Mouse (Mus musculus) G1E (cell line): ENCODE results near the gene Gm11985. TPM values are rescaled to one million over a fixed set of nuclear protein-coding genes. Genes with fewer than 3 reads are reported as not detected.

Source experiments
- ATAC-seq: 2 replicates; pipeline ENCODE4 v1.8.0; 2016; ENCODE audit warnings: mild to moderate bottlenecking; ENCODE audit not compliant: insufficient number of reproducible peaks, poor library complexity, low FRiP score, severe bottlenecking; ENCODE audit errors: extremely low read depth
- DNase-seq: peaks from one replicate; pipeline ENCODE4 v3.0.0; 2012; ENCODE audit warnings: low spot score
- H3K27me3 ChIP-seq: 2 replicates; pipeline ENCODE4 v1.6.1; 2012; ENCODE audit warnings: mild to moderate bottlenecking, low read length, inconsistent platforms; ENCODE audit not compliant: insufficient read depth
- H3K36me3 ChIP-seq: replicated peaks from 2 replicates; pipeline ENCODE3; 2012; ENCODE audit warnings: mild to moderate bottlenecking, inconsistent platforms
- H3K4me1 ChIP-seq: 2 replicates; pipeline ENCODE4 v1.6.1; 2012; ENCODE audit warnings: low read depth, low read length, inconsistent platforms, mixed read lengths; ENCODE audit not compliant: insufficient read depth
- H3K4me3 ChIP-seq: 2 replicates; pipeline ENCODE4 v1.5.1; 2012; ENCODE audit warnings: low read depth, mild to moderate bottlenecking, inconsistent platforms, low read length, moderate library complexity, mixed read lengths
- H3K9me3 ChIP-seq: replicated peaks from 2 replicates; pipeline ENCODE4 v1.6.1; 2012; ENCODE audit warnings: inconsistent platforms
- CTCF ChIP-seq: IDR thresholded peaks from 2 replicates; pipeline ENCODE4 v1.5.1; 2012; ENCODE audit warnings: low read depth, low read length, inconsistent platforms, mixed read lengths
- GATA1 ChIP-seq: IDR thresholded peaks from 2 replicates; pipeline ENCODE4 v1.6.1; 2012; ENCODE audit warnings: borderline replicate concordance, low read length, inconsistent platforms, mixed read lengths
- GATA2 ChIP-seq: IDR thresholded peaks from 2 replicates; pipeline ENCODE4 v1.6.1; 2012; ENCODE audit warnings: low read depth, low read length, inconsistent platforms, borderline replicate concordance
- POLR2AphosphoS5 ChIP-seq: IDR thresholded peaks from 2 replicates; pipeline ENCODE4 v1.6.1; 2012; ENCODE audit warnings: low read depth, low read length, inconsistent platforms; ENCODE audit not compliant: insufficient replicate concordance
- TAL1 ChIP-seq: conservative IDR thresholded peaks from 2 replicates; pipeline ENCODE4 v1.6.1; 2012; ENCODE audit warnings: low read depth, low read length, inconsistent platforms, mixed read lengths
- polyA plus RNA-seq: library from polyadenylated mRNA; stranded (reverse); fragments of >175 nt; gene quantifications from 2 replicates; pipeline ENCODE4 v1.2.3, GENCODE M21; 2012
- total RNA-seq, 2 experiments: library from RNA; stranded (forward) in 1 of 2; stranded (reverse) in 1 of 2; fragments of 200-1000 nt in 1 of 2; fragments of >200 nt in 1 of 2; fragmentation: Nextera tagmentation in 1 of 2; gene quantifications; 2 replicates each; pipeline ENCODE4 v1.2.3; 2014 to 2017

The Gm11985 gene
- total and polyA plus RNA-seq, 3 experiments = 0.11 TPM; not detected in 2

GRCm38 (mm10) chr11:7161502-7162174 is 26.7 kb downstream of the Gm11985 start:
- Histone ChIP-seq H3K4me3 (no peak overlapping the region), H3K4me1 (no peaks in the 10 kb centered on the region), H3K36me3 (no peaks in the 10 kb centered on the region), H3K27me3 (no peaks in the 10 kb centered on the region), H3K9me3 (peaks cover 16% of the 10 kb centered on the region)
- DNase-seq (no peak), ATAC-seq (no peak)
- TF ChIP-seq TAL1 = no peak
- TF ChIP-seq CTCF = peak; percentile 33; the same call in 1 of the 2 replicates
- no peak for TF ChIP-seq GATA2

- H3K4me3 ChIP-seq = no peak overlapping the region
- TF ChIP-seq TAL1 (no peak), GATA1 (no peak), POLR2AphosphoS5 (no peak), GATA2 (no peak), CTCF (no peak)
- ATAC-seq = no peak
- H3K4me1 ChIP-seq = no peaks in the 10 kb centered on the region
- H3K27me3 ChIP-seq = no peaks in the 10 kb centered on the region
- peaks cover 15% of the 10 kb centered on the region for H3K9me3 ChIP-seq
- no peaks in the 10 kb centered on the region for H3K36me3 ChIP-seq
- DNase-seq = no peak
Observed at GRCm38 (mm10) chr11:7160637-7161101, 27.7 kb downstream of the Gm11985 start.

- Histone ChIP-seq H3K4me3 (no peak overlapping the region), H3K36me3 (no peaks in the 10 kb centered on the region), H3K9me3 (peaks cover 16% of the 10 kb centered on the region), H3K27me3 (no peaks in the 10 kb centered on the region), H3K4me1 (no peaks in the 10 kb centered on the region)
- TF ChIP-seq GATA1 = no peak
- TF ChIP-seq POLR2AphosphoS5 = no peak
- TF ChIP-seq TAL1 = no peak
- TF ChIP-seq GATA2 = no peak
- TF ChIP-seq CTCF = no peak
- ATAC-seq (no peak), DNase-seq (no peak)
Observed at GRCm38 (mm10) chr11:7160146-7160545, 28.2 kb downstream of the Gm11985 start.

GRCm38 (mm10) chr11:7158196-7158595 is 30.2 kb downstream of the Gm11985 start:
- ATAC-seq = no peak
- DNase-seq = no peak
- Histone ChIP-seq H3K9me3 (peaks cover 20% of the 10 kb centered on the region), H3K4me1 (no peaks in the 10 kb centered on the region), H3K4me3 (no peak overlapping the region), H3K27me3 (no peaks in the 10 kb centered on the region), H3K36me3 (no peaks in the 10 kb centered on the region)
- TF ChIP-seq POLR2AphosphoS5 = no peak

- H3K4me3 ChIP-seq = no peak overlapping the region
- ATAC-seq (no peak), DNase-seq (no peak)
- no peaks in the 10 kb centered on the region for H3K4me1 ChIP-seq
- no peak for TF ChIP-seq TAL1
- TF ChIP-seq CTCF = no peak
- no peak for TF ChIP-seq GATA2
- TF ChIP-seq GATA1 = no peak
- no peak for TF ChIP-seq POLR2AphosphoS5
- H3K36me3 ChIP-seq = no peaks in the 10 kb centered on the region
- no peaks in the 10 kb centered on the region for H3K27me3 ChIP-seq
- H3K9me3 ChIP-seq = peaks cover 27% of the 10 kb centered on the region
Observed at GRCm38 (mm10) chr11:7156427-7156826, 31.9 kb downstream of the Gm11985 start.

- no peaks in the 10 kb centered on the region for H3K27me3 ChIP-seq
- TF ChIP-seq POLR2AphosphoS5 = no peak
- no peak for TF ChIP-seq GATA1
- TF ChIP-seq TAL1 = no peak
- TF ChIP-seq GATA2 = no peak
- TF ChIP-seq CTCF = no peak
- no peak overlapping the region for H3K4me3 ChIP-seq
- no peak for DNase-seq
- H3K36me3 ChIP-seq = no peaks in the 10 kb centered on the region
- no peaks in the 10 kb centered on the region for H3K4me1 ChIP-seq
- peaks cover 26% of the 10 kb centered on the region for H3K9me3 ChIP-seq
- no peak for ATAC-seq
Observed at GRCm38 (mm10) chr11:7153081-7153480, 35.3 kb downstream of the Gm11985 start.
